Comparison of ENCODE assay signal across 8 mouse cellular contexts in the genomic region with DNA sequence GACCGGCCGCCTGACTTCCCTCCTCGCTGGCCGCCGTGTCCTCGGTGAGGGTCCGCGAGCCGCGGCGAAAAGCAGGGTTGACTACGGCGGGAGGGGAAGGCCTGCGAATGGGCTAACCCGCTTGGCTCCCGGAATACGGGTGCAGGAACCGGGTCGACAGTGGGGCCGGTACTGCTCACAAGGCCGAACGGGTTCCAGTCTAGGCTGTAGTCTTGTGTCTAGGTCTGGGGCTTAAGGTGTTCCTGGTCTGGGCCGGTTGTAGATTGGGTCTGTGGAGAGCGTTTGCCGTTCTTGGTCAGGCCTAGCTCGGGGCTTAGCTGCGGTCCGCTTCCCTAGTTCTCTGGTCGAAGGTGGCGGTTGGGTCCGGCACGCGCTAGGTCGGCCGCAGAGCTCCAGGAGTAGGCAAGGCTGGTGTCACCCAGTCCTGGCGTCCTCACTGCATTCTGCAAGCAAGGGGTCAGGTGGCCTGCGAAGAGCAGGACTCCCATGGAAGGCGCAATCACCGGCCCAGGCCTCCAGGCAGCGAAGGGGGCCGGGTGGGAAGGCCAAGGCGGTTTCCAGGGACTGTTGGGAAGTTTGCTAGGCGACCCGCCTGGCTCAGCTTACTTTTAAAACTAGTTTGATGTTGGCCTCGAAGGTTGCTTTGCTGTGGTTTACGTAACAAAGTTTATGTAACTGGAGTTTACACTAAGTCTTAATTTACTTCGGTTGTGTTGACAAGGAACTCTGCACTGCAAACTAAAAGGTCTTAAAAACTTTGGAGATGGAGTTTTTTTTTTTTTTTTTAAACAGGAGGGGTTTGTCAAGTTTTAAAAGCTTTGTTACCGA. TPM values are rescaled to one million over a fixed set of nuclear protein-coding genes. Genes with fewer than 3 reads are reported as not detected.
A peak's percentile ranks its signal among the peaks of the same experiment; 100 is the strongest.
DNase-seq lines count a peak whose midpoint lies in the region; ATAC-seq lines count a peak whose summit lies in the region.

No protein-coding gene starts in this region.

- H3K4me2 ChIP-seq in hindbrain, embryonic 14.5 days (replicated peaks): peak overlapping the region; percentile 91
- H3K4me2 ChIP-seq in liver, embryonic 15.5 days: peak overlapping the region; percentile 81
- peak overlapping the region; percentile 87 for H3K4me2 ChIP-seq in neural tube, embryonic 12.5 days (replicated peaks)

- peak; percentile 67; the same call in 1 of the 2 replicates for ATAC-seq in hindbrain, embryonic 14.5 days (ENCODE audit: low FRiP score)
- peak; percentile 51 for ATAC-seq in liver, embryonic 15.5 days (ENCODE audit: insufficient read depth)
- ATAC-seq in neural tube, embryonic 12.5 days (ENCODE audit: low FRiP score, low read depth): peak; percentile 76

- peaks cover 33% of the 10 kb centered on the region for H3K4me1 ChIP-seq in forebrain, embryonic 10.5 days
- peaks cover 22% of the 10 kb centered on the region for H3K4me1 ChIP-seq in hindbrain, embryonic 14.5 days (replicated peaks; ENCODE audit: control insufficient read depth, insufficient read depth, low read length)
- H3K4me1 ChIP-seq in liver, embryonic 15.5 days (replicated peaks): peaks cover 45% of the 10 kb centered on the region
- peaks cover 19% of the 10 kb centered on the region for H3K4me1 ChIP-seq in neural tube, embryonic 12.5 days

- peak overlapping the region; percentile 98 for H3K4me3 ChIP-seq in forebrain, embryonic 10.5 days
- peak overlapping the region; percentile 89 for H3K4me3 ChIP-seq in hindbrain, embryonic 14.5 days (replicated peaks; ENCODE audit: low read length)
- peak overlapping the region; percentile 91 for H3K4me3 ChIP-seq in liver, embryonic 15.5 days (replicated peaks)
- H3K4me3 ChIP-seq in neural tube, embryonic 12.5 days: peak overlapping the region; percentile 95

- 2% methylated on average over 48 of the region's 48 CpGs for WGBS in forebrain, embryonic 10.5 days
- 2% methylated on average over 47 of the region's 48 CpGs for WGBS in hindbrain, embryonic 14.5 days
- under 1% methylated on average over 43 of the region's 48 CpGs for WGBS in liver, embryonic 15.5 days (ENCODE audit: insufficient replicate concordance)
- 2% methylated on average over 48 of the region's 48 CpGs for WGBS in neural tube, embryonic 12.5 days

- peak; percentile 55 to 61 for DNase-seq in lung, adult 18-20 months
- DNase-seq in lung, postnatal 14 days: no peak
- peak; percentile 70 for DNase-seq in adrenal gland, postnatal 10 days
- DNase-seq in forebrain, embryonic 10.5 days (ENCODE audit: extremely low spot score, low spot score): no peak
- DNase-seq in hindbrain, embryonic 14.5 days (ENCODE audit: low spot score): peak; percentile 36
- no peak for DNase-seq in layer of hippocampus, postnatal 36 days

- no peaks in the 10 kb centered on the region for H3K27me3 ChIP-seq in forebrain, embryonic 10.5 days (ENCODE audit: poor library complexity, severe bottlenecking)
- no peaks in the 10 kb centered on the region for H3K27me3 ChIP-seq in hindbrain, embryonic 14.5 days (ENCODE audit: control insufficient read depth, insufficient read depth, low read length)
- H3K27me3 ChIP-seq in liver, embryonic 15.5 days: no peaks in the 10 kb centered on the region
- H3K27me3 ChIP-seq in neural tube, embryonic 12.5 days (replicated peaks): no peaks in the 10 kb centered on the region

- H3K36me3 ChIP-seq in forebrain, embryonic 10.5 days (replicated peaks): no peaks in the 10 kb centered on the region
- no peaks in the 10 kb centered on the region for H3K36me3 ChIP-seq in hindbrain, embryonic 14.5 days (replicated peaks; ENCODE audit: control insufficient read depth, insufficient read depth)
- H3K36me3 ChIP-seq in liver, embryonic 15.5 days (replicated peaks): no peaks in the 10 kb centered on the region
- H3K36me3 ChIP-seq in neural tube, embryonic 12.5 days: no peaks in the 10 kb centered on the region

- H3K9me3 ChIP-seq in forebrain, embryonic 10.5 days: no peaks in the 10 kb centered on the region
- no peaks in the 10 kb centered on the region for H3K9me3 ChIP-seq in hindbrain, embryonic 14.5 days (ENCODE audit: control insufficient read depth, low read length)
- no peaks in the 10 kb centered on the region for H3K9me3 ChIP-seq in liver, embryonic 15.5 days (replicated peaks)
- no peaks in the 10 kb centered on the region for H3K9me3 ChIP-seq in neural tube, embryonic 12.5 days

- peak overlapping the region; percentile 86 for H3K9ac ChIP-seq in hindbrain, embryonic 14.5 days
- H3K9ac ChIP-seq in liver, embryonic 15.5 days: peak overlapping the region; percentile 92
- H3K9ac ChIP-seq in neural tube, embryonic 12.5 days: peak overlapping the region; percentile 97

- H3K27ac ChIP-seq in forebrain, embryonic 10.5 days: peak overlapping the region; percentile 93
- H3K27ac ChIP-seq in hindbrain, embryonic 14.5 days: peak overlapping the region; percentile 94
- H3K27ac ChIP-seq in liver, embryonic 15.5 days (replicated peaks): peak overlapping the region; percentile 95
- H3K27ac ChIP-seq in neural tube, embryonic 12.5 days: 0 out of 2 replicates have a peak overlapping the region, but pooled peaks have one; percentile 89

RNA-seq across cellular contexts. Expression of a gene that starts 0.6 kb away (rescaled TPM):
- total RNA-seq in adrenal gland, postnatal 10 days (2021): not detected
- polyA plus RNA-seq in forebrain, embryonic 10.5 days (2016; fragmentation: Nextera tagmentation; extraction: Ambion mirVana): not detected in 2 replicates
- not detected in 2 replicates for polyA plus RNA-seq in hindbrain, embryonic 14.5 days (2014; fragmentation: Nextera tagmentation; extraction: Ambion mirVana)
- not detected in 2 replicates for polyA plus RNA-seq in liver, embryonic 15.5 days (2015; fragmentation: Nextera tagmentation; extraction: Ambion mirVana)
- polyA plus RNA-seq in neural tube, embryonic 12.5 days (2016; fragmentation: Nextera tagmentation; extraction: Ambion mirVana): not detected in 2 replicates
- 1 to 10 TPM in 1 of 2 experiments, not detected in 1; 1.6 TPM for total RNA-seq in layer of hippocampus, postnatal 36 days (2021)

RNA-seq across cellular contexts. Expression of a gene that starts 0.8 kb away (rescaled TPM):
- total RNA-seq in adrenal gland, postnatal 10 days (2021): 100 to 1,000 TPM; 101 to 112 TPM
- 175 and 181 TPM in 2 replicates for polyA plus RNA-seq in forebrain, embryonic 10.5 days (2016; fragmentation: Nextera tagmentation; extraction: Ambion mirVana)
- 304 and 306 TPM in 2 replicates for polyA plus RNA-seq in hindbrain, embryonic 14.5 days (2014; fragmentation: Nextera tagmentation; extraction: Ambion mirVana)
- 71.6 and 81.4 TPM in 2 replicates for polyA plus RNA-seq in liver, embryonic 15.5 days (2015; fragmentation: Nextera tagmentation; extraction: Ambion mirVana)
- 247 and 271 TPM in 2 replicates for polyA plus RNA-seq in neural tube, embryonic 12.5 days (2016; fragmentation: Nextera tagmentation; extraction: Ambion mirVana)
- total RNA-seq in layer of hippocampus, postnatal 36 days (2021): 100 to 1,000 TPM; 173 to 183 TPM

Comparison
In these comparisons a context has a peak if more than half of its experiments do, and no peak if none do; other contexts are left out.
1. DNase-seq: peak in lung, adult 18-20 months (2 of 2), adrenal gland, postnatal 10 days (single experiment) and hindbrain, embryonic 14.5 days (single experiment); none in lung, postnatal 14 days (single experiment), forebrain, embryonic 10.5 days (single experiment) and layer of hippocampus, postnatal 36 days (0 of 2).
2. Peak in every context shown above with its lines, with median percentiles within 50 percentile points of each other: H3K27ac ChIP-seq, H3K4me3 ChIP-seq, ATAC-seq, H3K4me2 ChIP-seq and H3K9ac ChIP-seq.